Mouse (Mus musculus): ENCODE data around the gene Ank3. TPM values are rescaled to one million over a fixed set of nuclear protein-coding genes. Genes with fewer than 3 reads are reported as not detected.

The Ank3 gene
- polyA plus RNA-seq, 1 experiment from 2014 or later = 47.6 TPM

DNA sequence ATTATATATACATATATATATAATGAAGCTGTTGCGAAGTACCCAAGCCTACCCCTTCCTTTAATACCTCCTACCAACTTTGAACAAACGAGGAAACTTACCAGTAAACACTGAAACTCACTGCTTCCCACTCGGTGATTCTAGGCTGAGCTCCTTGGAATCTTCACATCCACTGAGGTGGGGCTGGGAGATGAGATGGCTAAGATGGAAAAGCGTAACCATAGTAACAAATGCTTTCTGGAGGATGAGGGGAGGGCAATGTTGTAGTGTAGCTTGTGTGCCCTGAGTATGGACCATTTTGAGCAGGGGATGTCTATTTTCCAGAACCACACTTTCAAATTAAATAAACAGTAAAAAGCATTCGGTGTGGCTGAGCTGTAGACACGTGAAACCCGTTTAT lies 364.4 kb downstream of the Ank3 start:
- Histone ChIP-seq H3K4me2 (replicated peaks; ENCODE audit: low read depth, low read length) (no peak overlapping the region), H3K4me1 (ENCODE audit: insufficient read depth, low read length) (peaks cover 3% of the 10 kb centered on the region; the same call in 1 of the 2 replicates), H3K27ac (ENCODE audit: low read length) (no peak overlapping the region), H3K9me3 (ENCODE audit: low read length) (no peaks in the 10 kb centered on the region; the same call in 1 of the 2 replicates), H3K36me3 (ENCODE audit: insufficient read depth, low read length) (no peaks in the 10 kb centered on the region), H3K4me3 (ENCODE audit: low read length) (no peak overlapping the region), H3K27me3 (ENCODE audit: insufficient read depth, low read length) (no peaks in the 10 kb centered on the region), H3K9ac (replicated peaks; ENCODE audit: low read length) (no peak overlapping the region)
- ATAC-seq (ENCODE audit: low FRiP score, low TSS enrichment) = no peak
- WGBS = 71% methylated on average over 7 of the region's 7 CpGs

DNA sequence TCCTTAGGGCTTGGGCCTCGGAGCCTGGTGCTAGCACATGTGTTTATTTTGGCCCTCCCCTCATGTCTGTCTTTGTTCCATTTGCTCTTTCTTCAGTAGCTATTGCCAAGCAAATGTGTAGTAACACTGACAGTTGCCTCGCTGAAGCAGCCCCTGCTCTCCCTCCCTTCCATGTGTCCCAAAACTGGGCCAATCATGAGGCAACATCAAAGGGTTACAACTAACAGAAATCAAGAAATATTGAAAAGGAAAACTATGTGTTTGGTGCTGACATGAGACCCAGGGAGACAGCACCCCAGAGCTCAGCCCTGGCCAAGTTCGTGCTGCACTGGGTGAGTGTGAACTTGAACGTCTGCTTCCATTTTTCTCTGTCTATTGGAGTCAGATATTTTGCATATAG lies 365.8 kb downstream of the Ank3 start:
- H3K9ac ChIP-seq (replicated peaks; ENCODE audit: low read length) = no peak overlapping the region
- H3K4me1 ChIP-seq (ENCODE audit: insufficient read depth, low read length) = peaks cover 3% of the 10 kb centered on the region; the same call in 1 of the 2 replicates
- H3K9me3 ChIP-seq (ENCODE audit: low read length) = no peaks in the 10 kb centered on the region; the same call in 1 of the 2 replicates
- H3K4me2 ChIP-seq (replicated peaks; ENCODE audit: low read depth, low read length) = no peak overlapping the region
- H3K27me3 ChIP-seq (ENCODE audit: insufficient read depth, low read length) = no peaks in the 10 kb centered on the region
- H3K27ac ChIP-seq (ENCODE audit: low read length) = no peak overlapping the region
- H3K4me3 ChIP-seq (ENCODE audit: low read length) = no peak overlapping the region
- ATAC-seq (ENCODE audit: low FRiP score, low TSS enrichment) = no peak
- no peaks in the 10 kb centered on the region for H3K36me3 ChIP-seq (ENCODE audit: insufficient read depth, low read length)
- 48% methylated on average over 4 of the region's 4 CpGs for WGBS

DNA sequence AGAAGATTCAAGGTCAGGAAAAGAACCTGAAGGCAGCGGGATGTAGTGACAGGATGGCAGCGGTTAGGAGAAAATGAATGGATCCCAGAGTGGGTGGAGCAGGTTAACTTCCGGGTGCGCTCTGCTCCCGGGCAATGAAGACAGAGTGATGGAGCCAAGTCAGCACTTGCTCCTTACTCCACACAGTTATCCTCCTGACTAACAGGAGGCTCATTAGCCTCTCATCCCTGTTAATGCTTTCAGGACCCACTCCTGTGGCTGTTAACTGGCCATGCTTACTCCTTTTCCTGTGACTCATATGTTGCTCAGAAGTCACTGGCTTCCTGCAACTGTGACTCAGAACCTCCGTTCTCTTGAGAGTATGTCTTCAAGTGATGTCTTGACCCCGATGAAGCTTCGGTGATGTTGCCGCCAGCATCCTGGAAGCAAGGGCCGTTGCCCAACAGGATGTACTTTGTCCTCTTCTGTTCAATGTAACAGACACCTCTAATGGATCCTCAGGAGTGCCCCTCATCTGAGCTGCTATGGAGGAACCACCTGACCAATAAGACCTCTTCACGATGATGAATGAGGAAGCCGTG lies 378.6 kb downstream of the Ank3 start:
- Histone ChIP-seq H3K4me2 (replicated peaks; ENCODE audit: low read depth, low read length) (no peak overlapping the region), H3K9ac (replicated peaks; ENCODE audit: low read length) (no peak overlapping the region), H3K36me3 (ENCODE audit: insufficient read depth, low read length) (no peaks in the 10 kb centered on the region), H3K9me3 (ENCODE audit: low read length) (no peaks in the 10 kb centered on the region), H3K27me3 (ENCODE audit: insufficient read depth, low read length) (no peaks in the 10 kb centered on the region), H3K27ac (ENCODE audit: low read length) (no peak overlapping the region), H3K4me1 (ENCODE audit: insufficient read depth, low read length) (no peaks in the 10 kb centered on the region), H3K4me3 (ENCODE audit: low read length) (no peak overlapping the region)
- WGBS = 85% methylated on average over 12 of the region's 12 CpGs
- ATAC-seq (ENCODE audit: low FRiP score, low TSS enrichment) = no peak

DNA sequence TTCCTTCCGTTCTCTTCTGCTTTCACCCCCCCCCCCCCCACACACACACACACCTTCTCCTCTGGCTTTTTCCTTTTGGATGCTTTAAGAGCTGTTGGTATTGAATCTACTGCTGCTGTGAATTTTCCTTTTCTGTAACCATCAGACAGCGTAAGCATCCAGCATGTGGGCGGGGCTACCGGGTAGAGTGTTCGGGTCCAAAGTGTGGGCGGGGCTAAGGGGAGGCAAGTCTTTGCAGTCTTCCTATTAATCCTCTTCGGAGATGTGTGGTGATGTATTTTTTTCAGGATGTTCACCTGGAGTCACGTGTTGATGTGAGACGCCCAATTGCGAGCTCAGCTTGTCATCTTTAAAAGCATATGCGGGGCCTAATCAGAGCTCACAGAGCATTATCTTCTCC lies 379.2 kb downstream of the Ank3 start:
- no peak overlapping the region for H3K27ac ChIP-seq (ENCODE audit: low read length)
- no peak overlapping the region for H3K4me3 ChIP-seq (ENCODE audit: low read length)
- H3K27me3 ChIP-seq (ENCODE audit: insufficient read depth, low read length) = no peaks in the 10 kb centered on the region
- no peak for ATAC-seq (ENCODE audit: low FRiP score, low TSS enrichment)
- no peaks in the 10 kb centered on the region for H3K4me1 ChIP-seq (ENCODE audit: insufficient read depth, low read length)
- WGBS = 86% methylated on average over 11 of the region's 11 CpGs
- H3K9ac ChIP-seq (replicated peaks; ENCODE audit: low read length) = no peak overlapping the region
- H3K36me3 ChIP-seq (ENCODE audit: insufficient read depth, low read length) = no peaks in the 10 kb centered on the region
- H3K9me3 ChIP-seq (ENCODE audit: low read length) = no peaks in the 10 kb centered on the region
- no peak overlapping the region for H3K4me2 ChIP-seq (replicated peaks; ENCODE audit: low read depth, low read length)

DNA sequence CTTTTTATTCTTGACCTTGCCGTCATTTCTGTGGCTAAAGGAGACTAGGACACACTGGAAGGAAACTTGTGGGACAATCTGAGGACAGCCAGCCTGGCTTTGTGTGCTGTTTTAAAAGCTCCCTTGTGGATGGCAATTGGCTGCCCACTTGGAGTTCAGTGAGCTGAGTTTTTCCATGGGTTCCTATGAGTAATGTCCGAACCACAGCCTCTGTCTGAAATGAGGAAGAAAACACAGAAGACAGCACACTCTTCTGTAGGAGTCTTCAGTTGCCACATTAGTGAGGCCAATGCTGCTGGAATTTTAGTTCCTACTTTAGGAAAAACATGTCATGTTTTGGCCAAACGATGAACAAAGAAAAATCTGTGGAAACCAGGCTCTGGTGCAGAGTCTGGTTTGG lies 380.7 kb downstream of the Ank3 start:
- Histone ChIP-seq H3K4me2 (replicated peaks; ENCODE audit: low read depth, low read length) (no peak overlapping the region), H3K9ac (replicated peaks; ENCODE audit: low read length) (no peak overlapping the region), H3K4me1 (ENCODE audit: insufficient read depth, low read length) (no peaks in the 10 kb centered on the region), H3K36me3 (ENCODE audit: insufficient read depth, low read length) (no peaks in the 10 kb centered on the region), H3K9me3 (ENCODE audit: low read length) (no peaks in the 10 kb centered on the region), H3K4me3 (ENCODE audit: low read length) (no peak overlapping the region), H3K27ac (ENCODE audit: low read length) (no peak overlapping the region), H3K27me3 (ENCODE audit: insufficient read depth, low read length) (no peaks in the 10 kb centered on the region)
- ATAC-seq (ENCODE audit: low FRiP score, low TSS enrichment) = no peak
- WGBS = 78% methylated on average over 3 of the region's 3 CpGs

DNA sequence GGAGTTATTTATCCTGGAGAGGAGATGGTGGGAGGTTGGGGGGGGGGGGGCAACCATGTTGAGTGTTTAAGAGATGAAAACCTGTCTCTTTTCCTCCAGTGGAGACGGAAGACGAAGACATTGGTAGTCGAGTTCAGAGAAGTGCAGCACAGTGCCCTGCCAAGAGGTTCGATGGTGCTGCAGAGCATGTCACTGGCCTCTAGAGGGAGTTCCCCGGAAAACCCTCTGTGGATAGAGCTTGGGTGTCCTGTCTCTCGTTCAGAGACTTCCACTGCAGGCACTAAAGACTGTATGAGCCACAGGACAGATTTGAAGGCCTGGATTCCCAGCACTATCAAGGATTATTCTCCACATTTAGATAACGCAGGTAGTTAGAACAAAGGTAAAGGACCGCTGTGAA lies 382.9 kb downstream of the Ank3 start:
- Histone ChIP-seq H3K27ac (ENCODE audit: low read length) (no peak overlapping the region), H3K4me1 (ENCODE audit: insufficient read depth, low read length) (peaks cover 17% of the 10 kb centered on the region), H3K9me3 (ENCODE audit: low read length) (no peaks in the 10 kb centered on the region), H3K36me3 (ENCODE audit: insufficient read depth, low read length) (no peaks in the 10 kb centered on the region), H3K4me2 (replicated peaks; ENCODE audit: low read depth, low read length) (no peak overlapping the region; the same call in 1 of the 2 replicates), H3K27me3 (ENCODE audit: insufficient read depth, low read length) (no peaks in the 10 kb centered on the region), H3K4me3 (ENCODE audit: low read length) (no peak overlapping the region), H3K9ac (replicated peaks; ENCODE audit: low read length) (no peak overlapping the region)
- ATAC-seq (ENCODE audit: low FRiP score, low TSS enrichment) = peak; percentile 75; the same call in 1 of the 2 replicates
- WGBS = 28% methylated on average over 8 of the region's 8 CpGs

DNA sequence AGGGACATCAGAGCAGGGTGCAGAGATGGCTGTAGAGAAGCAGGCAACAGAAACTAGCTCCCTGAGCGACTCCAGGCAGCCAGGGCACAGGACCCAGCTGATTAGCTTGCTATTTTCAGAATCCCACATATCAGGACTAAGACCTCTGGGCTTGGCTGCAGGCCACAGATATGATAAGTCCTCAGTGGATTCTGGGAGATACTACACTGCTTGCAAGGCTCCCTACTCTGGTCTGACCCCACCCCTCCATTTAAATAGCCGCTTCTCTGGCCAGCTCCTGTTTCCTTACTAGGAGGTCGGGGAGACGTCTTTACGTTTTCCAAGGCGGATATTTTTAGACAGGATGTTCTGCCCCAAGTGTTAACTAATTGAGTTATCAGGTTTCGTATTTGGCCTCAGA lies 386.7 kb downstream of the Ank3 start:
- H3K36me3 ChIP-seq (ENCODE audit: insufficient read depth, low read length) = no peaks in the 10 kb centered on the region
- H3K4me3 ChIP-seq (ENCODE audit: low read length) = no peak overlapping the region
- 14% methylated on average over 7 of the region's 7 CpGs for WGBS
- H3K4me2 ChIP-seq (replicated peaks; ENCODE audit: low read depth, low read length) = 0 out of 2 replicates have a peak overlapping the region, but pooled peaks have one; percentile 14
- no peak overlapping the region for H3K27ac ChIP-seq (ENCODE audit: low read length)
- peaks cover 23% of the 10 kb centered on the region for H3K4me1 ChIP-seq (ENCODE audit: insufficient read depth, low read length)
- peak; percentile 63; the same call in 1 of the 2 replicates for ATAC-seq (ENCODE audit: low FRiP score, low TSS enrichment)
- no peaks in the 10 kb centered on the region for H3K27me3 ChIP-seq (ENCODE audit: insufficient read depth, low read length)
- no peak overlapping the region for H3K9ac ChIP-seq (replicated peaks; ENCODE audit: low read length)
- no peaks in the 10 kb centered on the region for H3K9me3 ChIP-seq (ENCODE audit: low read length)

DNA sequence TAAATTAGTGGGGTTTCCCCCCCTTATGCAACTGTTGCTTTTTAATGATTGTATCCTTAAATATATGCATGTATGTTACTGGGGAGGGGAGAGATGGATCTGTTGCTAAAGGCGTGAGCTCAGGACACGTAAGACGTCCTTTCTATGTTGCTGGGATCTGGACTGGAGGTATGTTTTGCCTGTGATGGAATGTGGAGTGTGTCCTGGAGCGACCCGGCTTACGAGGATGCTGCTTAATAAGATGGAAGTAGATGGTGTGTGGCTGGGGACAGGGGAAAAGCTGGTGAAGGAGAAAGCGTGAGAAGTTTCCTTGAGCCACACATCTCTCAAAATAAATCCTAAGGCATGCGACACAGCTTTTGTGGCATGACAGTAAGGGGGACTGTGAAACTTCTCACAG lies 387.1 kb downstream of the Ank3 start:
- no peak overlapping the region for H3K4me2 ChIP-seq (replicated peaks; ENCODE audit: low read depth, low read length)
- H3K4me3 ChIP-seq (ENCODE audit: low read length) = no peak overlapping the region
- 62% methylated on average over 8 of the region's 8 CpGs for WGBS
- no peak overlapping the region for H3K27ac ChIP-seq (ENCODE audit: low read length)
- no peaks in the 10 kb centered on the region for H3K27me3 ChIP-seq (ENCODE audit: insufficient read depth, low read length)
- peaks cover 23% of the 10 kb centered on the region for H3K4me1 ChIP-seq (ENCODE audit: insufficient read depth, low read length)
- no peaks in the 10 kb centered on the region for H3K9me3 ChIP-seq (ENCODE audit: low read length)
- no peak overlapping the region for H3K9ac ChIP-seq (replicated peaks; ENCODE audit: low read length)
- H3K36me3 ChIP-seq (ENCODE audit: insufficient read depth, low read length) = no peaks in the 10 kb centered on the region
- no peak; the same call in 1 of the 2 replicates for ATAC-seq (ENCODE audit: low FRiP score, low TSS enrichment)

DNA sequence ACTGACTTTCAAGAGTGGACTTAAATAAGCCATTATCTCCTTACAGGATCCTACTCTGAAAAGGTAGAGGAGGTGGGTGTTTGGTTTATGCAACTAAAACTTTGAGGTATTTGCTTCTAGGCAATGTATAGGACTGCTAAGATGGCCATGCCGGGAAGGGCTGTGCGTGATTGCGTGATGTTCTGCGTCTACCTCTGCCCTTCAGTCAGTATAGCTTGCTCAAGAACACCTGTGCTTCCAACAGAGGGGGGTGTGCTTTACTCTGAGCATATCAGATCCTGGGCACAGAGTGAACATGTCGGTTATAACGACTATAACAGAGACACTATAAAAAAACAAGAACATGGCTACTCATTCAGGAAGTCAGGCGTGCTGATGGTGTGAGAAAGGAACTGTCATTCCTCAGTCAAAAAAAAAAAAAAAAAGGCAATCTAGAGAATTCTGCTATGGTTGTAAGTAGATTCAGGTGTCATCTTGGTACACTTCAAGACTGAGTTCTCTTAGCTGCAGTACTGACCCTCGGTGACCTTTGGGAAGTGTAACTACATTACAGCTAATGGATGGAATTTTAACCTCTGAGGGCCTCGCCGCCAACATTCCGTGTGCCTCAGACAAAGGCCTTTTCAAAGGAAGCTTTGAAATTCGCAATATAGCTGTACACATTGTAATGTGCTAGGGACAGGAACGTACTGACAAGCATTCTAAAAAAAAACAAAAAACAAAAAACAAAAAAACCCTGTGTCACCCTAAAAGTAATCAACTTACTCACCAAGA lies 387.8 kb downstream of the Ank3 start:
- no peaks in the 10 kb centered on the region for H3K9me3 ChIP-seq (ENCODE audit: low read length)
- H3K27ac ChIP-seq (ENCODE audit: low read length) = no peak overlapping the region
- H3K4me3 ChIP-seq (ENCODE audit: low read length) = no peak overlapping the region
- no peaks in the 10 kb centered on the region for H3K36me3 ChIP-seq (ENCODE audit: insufficient read depth, low read length)
- peaks cover 23% of the 10 kb centered on the region for H3K4me1 ChIP-seq (ENCODE audit: insufficient read depth, low read length)
- WGBS = 64% methylated on average over 13 of the region's 13 CpGs
- no peak for ATAC-seq (ENCODE audit: low FRiP score, low TSS enrichment)
- no peak overlapping the region for H3K4me2 ChIP-seq (replicated peaks; ENCODE audit: low read depth, low read length)
- H3K27me3 ChIP-seq (ENCODE audit: insufficient read depth, low read length) = no peaks in the 10 kb centered on the region
- no peak overlapping the region for H3K9ac ChIP-seq (replicated peaks; ENCODE audit: low read length)

DNA sequence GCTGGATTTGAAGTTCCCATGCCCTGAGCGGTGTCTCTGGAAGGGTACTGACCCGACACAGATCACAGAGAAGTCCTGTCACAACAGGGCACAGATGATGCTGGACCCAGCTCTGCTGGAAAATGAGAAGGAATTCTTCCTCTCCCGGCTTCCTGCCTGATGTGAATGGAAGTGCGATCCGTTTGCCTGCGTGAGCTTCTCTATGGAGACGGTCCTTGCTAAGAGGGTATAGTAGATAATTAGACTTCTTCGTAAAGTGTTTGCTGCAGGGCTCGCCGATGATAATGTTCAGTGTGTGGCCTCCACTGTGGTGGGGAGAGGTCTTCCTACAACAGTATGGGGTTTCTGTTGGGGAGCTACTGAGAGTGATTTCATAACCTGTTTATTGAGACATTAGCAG lies 388.8 kb downstream of the Ank3 start:
- H3K9me3 ChIP-seq (ENCODE audit: low read length) = no peaks in the 10 kb centered on the region
- peaks cover 23% of the 10 kb centered on the region for H3K4me1 ChIP-seq (ENCODE audit: insufficient read depth, low read length)
- no peak overlapping the region for H3K9ac ChIP-seq (replicated peaks; ENCODE audit: low read length)
- no peaks in the 10 kb centered on the region for H3K27me3 ChIP-seq (ENCODE audit: insufficient read depth, low read length)
- H3K4me2 ChIP-seq (replicated peaks; ENCODE audit: low read depth, low read length) = 0 out of 2 replicates have a peak overlapping the region, but pooled peaks have one; percentile 19
- WGBS = 48% methylated on average over 10 of the region's 10 CpGs
- H3K27ac ChIP-seq (ENCODE audit: low read length) = no peak overlapping the region
- H3K4me3 ChIP-seq (ENCODE audit: low read length) = no peak overlapping the region
- no peaks in the 10 kb centered on the region for H3K36me3 ChIP-seq (ENCODE audit: insufficient read depth, low read length)
- no peak for ATAC-seq (ENCODE audit: low FRiP score, low TSS enrichment)
